Mouse (Mus musculus) kidney, adult 2 months (tissue): ENCODE results near the gene Vav3. TPM values are rescaled to one million over a fixed set of nuclear protein-coding genes. Genes with fewer than 3 reads are reported as not detected.
"Not testable (repeated sequence)": the region's sequence is repeated elsewhere in the genome, so short reads cannot be mapped to it uniquely, and the experiment has no call there.

Experiments
- DNase-seq: peaks from one replicate; pipeline ENCODE4 v3.0.0; 2021
- H3K27ac ChIP-seq: fragments of 200-500 bp; 2 replicates; pipeline ENCODE4 v1.5.1; 2012; ENCODE audit warnings: low read depth, low read length, control low read depth, inconsistent platforms; ENCODE audit not compliant: insufficient read depth
- H3K27me3 ChIP-seq: fragments of 200-500 bp; replicated peaks from 2 replicates; pipeline ENCODE4 v1.6.1; 2012; ENCODE audit warnings: mild to moderate bottlenecking, moderate library complexity, low read length, inconsistent platforms; ENCODE audit not compliant: control insufficient read depth, insufficient read depth
- H3K36me3 ChIP-seq: fragments of 200-500 bp; 2 replicates; pipeline ENCODE4 v1.6.1; 2012; ENCODE audit warnings: mild to moderate bottlenecking, moderate library complexity, low read length, inconsistent platforms; ENCODE audit not compliant: control insufficient read depth, insufficient read depth
- H3K4me1 ChIP-seq: fragments of 200-500 bp; 2 replicates; pipeline ENCODE4 v1.6.1; 2011; ENCODE audit warnings: low read length; ENCODE audit not compliant: control insufficient read depth, insufficient read depth
- H3K4me3 ChIP-seq: fragments of 200-500 bp; 2 replicates; pipeline ENCODE4 v1.5.1; 2011; ENCODE audit warnings: mild to moderate bottlenecking, low read depth, low read length, control low read depth; ENCODE audit not compliant: insufficient read depth
- CTCF ChIP-seq: fragments of 200-500 bp; conservative IDR thresholded peaks from 2 replicates; pipeline ENCODE4 v1.5.1; 2011; ENCODE audit warnings: low read depth, mild to moderate bottlenecking, control low read depth, low read length, moderate library complexity, mixed read lengths; ENCODE audit not compliant: insufficient read depth, insufficient read length
- POLR2A ChIP-seq: fragments of 200-500 bp; IDR thresholded peaks from one replicate; pipeline ENCODE4 v1.6.1; 2011; ENCODE audit warnings: low read depth, low read length, control low read depth
- WGBS: fragments of 180-500 bp; shearing (Covaris S2); methylation state at CpG from one replicate; pipeline ENCODE4 v1.1.7; 2018; 5-methylcytosine and 5-hydroxymethylcytosine counted together
- polyA plus RNA-seq: library from polyadenylated mRNA; depleted of rRNA; stranded (reverse); fragments of >200 nt; gene quantifications from 2 replicates; pipeline ENCODE4 v1.2.3, GENCODE M21; 2012

Vav3 gene
- polyA plus RNA-seq, 1 experiment, result 6.8 TPM

DNA sequence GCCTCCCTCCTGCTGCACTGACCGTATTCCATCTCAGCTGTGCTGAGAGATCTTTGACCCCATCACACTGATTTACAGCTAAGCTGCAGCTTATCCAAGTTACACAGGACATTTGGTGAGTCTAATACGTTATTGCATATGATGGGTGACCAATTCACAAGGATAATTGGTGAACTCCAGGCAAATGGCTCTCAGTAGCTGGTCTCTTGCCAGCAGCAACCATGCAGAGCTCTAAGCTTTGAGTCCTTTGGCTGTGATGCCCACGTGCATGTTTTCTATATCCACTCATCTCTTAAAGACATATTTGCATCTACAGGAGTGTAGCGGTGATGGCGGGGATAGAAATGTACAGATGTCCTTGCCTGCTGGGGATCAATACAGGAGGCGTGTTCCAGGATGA is 99.5 kb downstream of the Vav3 start:
- WGBS, result 63% methylated on average over 6 of the region's 6 CpGs
- no peak overlapping the region for H3K4me3 ChIP-seq
- no peak for DNase-seq
- TF ChIP-seq POLR2A, result no peak
- no peak for TF ChIP-seq CTCF
- H3K36me3 ChIP-seq, result no peaks in the 10 kb centered on the region
- no peak overlapping the region for H3K27ac ChIP-seq
- H3K4me1 ChIP-seq, result no peaks in the 10 kb centered on the region
- H3K27me3 ChIP-seq, result no peaks in the 10 kb centered on the region

DNA sequence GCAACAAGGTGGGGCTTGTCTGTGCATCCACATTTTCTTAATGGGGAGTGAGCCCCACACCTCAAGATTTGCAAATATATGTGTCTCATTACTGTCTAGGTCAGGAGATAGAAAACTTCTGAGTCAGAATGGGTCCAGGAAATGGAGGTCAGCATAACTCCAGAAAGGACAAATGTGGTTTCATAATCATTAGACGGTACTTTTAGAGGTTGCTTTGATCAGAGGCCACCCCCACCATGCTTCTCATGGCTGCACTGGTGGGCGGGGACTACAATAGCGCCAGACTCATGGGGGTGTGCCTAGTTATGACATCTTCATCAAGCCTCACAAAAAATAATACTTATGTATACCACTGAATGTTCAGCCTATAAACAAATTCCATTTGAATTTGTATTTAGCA is 103.6 kb downstream of the Vav3 start:
- no peak overlapping the region for H3K27ac ChIP-seq
- no peaks in the 10 kb centered on the region for H3K4me1 ChIP-seq
- 77% methylated on average over 3 of the region's 3 CpGs for WGBS
- H3K4me3 ChIP-seq, result no peak overlapping the region
- H3K27me3 ChIP-seq, result no peaks in the 10 kb centered on the region
- no peak for DNase-seq
- no peaks in the 10 kb centered on the region for H3K36me3 ChIP-seq
- TF ChIP-seq CTCF (no peak), POLR2A (no peak)

DNA sequence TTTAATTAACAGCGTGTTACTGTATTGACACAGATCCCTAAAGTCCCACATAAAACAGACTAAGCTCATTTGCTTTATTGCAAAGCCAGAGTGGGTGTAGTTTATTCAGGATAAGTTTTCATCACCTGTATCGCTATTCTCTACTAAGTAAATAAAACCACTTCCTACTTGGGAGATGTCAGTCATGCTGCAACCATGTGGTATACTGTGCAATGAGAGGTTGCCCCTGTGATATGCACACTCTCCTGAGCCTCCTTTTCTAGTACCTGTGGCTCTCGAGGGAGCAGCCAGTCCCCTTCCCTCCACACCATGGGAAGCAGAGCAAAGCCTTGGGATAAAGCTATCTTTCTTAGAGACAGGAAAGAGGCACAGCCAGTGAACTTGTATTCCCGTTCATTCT is 106.5 kb downstream of the Vav3 start:
- no peak overlapping the region for H3K4me3 ChIP-seq
- no peak overlapping the region for H3K27ac ChIP-seq
- H3K4me1 ChIP-seq, result no peaks in the 10 kb centered on the region
- no peak for TF ChIP-seq CTCF
- TF ChIP-seq POLR2A, result no peak
- H3K27me3 ChIP-seq, result no peaks in the 10 kb centered on the region
- no peaks in the 10 kb centered on the region for H3K36me3 ChIP-seq
- DNase-seq, result no peak
- 36% methylated on average over 4 of the region's 4 CpGs for WGBS

DNA sequence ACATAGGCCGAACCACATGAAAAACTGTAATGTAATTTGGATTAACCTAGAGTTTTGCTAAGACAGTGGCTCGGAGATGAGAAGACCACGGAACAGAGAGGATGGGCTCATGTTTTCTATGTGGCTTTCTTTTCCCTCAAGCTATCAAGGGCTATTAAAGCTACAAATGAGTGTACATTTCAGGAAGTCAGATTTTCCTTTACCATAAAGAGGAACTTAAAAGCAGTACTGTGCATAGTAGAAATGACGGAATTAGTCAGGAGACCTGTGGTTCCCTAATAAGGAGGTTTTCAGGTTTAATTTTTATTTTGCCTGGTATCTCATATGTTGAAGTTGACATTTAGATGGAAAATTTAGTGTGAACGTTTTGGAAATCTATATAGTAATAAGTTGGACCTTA is 107.8 kb downstream of the Vav3 start:
- H3K27me3 ChIP-seq, H3K27ac ChIP-seq, DNase-seq, H3K36me3 ChIP-seq, H3K4me1 ChIP-seq, H3K4me3 ChIP-seq: not testable (repeated sequence)
- WGBS, result 81% methylated on average over 5 of the region's 5 CpGs

DNA sequence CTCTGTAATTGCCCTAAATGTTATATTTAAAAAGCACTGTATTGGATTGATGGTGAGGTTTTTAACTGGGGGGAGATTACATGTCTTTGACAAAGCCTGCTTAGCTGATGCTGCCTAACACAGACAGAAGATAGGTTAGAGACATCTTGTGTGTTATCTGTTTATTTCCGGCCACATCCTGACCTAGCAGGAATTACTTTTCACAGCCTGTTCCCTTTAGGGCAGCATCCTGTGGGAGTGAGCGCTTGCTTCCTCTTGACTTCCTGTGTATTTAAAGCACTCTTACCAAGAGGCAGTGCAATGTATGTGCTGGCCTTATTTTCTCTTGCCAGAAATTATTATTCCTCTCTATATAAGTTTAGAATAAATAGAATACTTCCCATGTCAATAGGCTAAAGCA is 111.5 kb downstream of the Vav3 start:
- TF ChIP-seq CTCF, result no peak
- TF ChIP-seq POLR2A, result no peak
- H3K27ac ChIP-seq, result no peak overlapping the region
- H3K27me3 ChIP-seq, result no peaks in the 10 kb centered on the region
- no peaks in the 10 kb centered on the region for H3K4me1 ChIP-seq
- 47% methylated on average over 2 of the region's 2 CpGs for WGBS
- DNase-seq, result peak; percentile 41
- H3K36me3 ChIP-seq, result no peaks in the 10 kb centered on the region
- H3K4me3 ChIP-seq, result no peak overlapping the region

DNA sequence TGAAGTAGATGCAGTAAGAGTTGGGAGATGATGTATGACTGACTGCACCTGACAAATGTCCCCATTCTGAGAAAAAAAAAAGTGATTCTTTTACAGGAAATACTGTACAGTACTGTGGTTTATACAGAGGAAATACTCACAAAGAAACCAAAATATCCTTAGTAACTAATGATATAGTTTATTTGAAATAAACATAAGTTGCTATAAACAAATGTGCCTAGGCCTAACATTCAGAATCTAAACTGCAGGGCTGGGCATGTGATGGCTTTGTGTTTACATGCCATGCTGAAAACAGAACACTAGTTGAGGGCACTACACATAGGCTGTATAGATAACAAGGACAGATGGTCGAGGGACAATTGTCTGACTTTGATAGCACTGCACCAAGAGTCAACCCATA is 114.2 kb downstream of the Vav3 start:
- no peak overlapping the region for H3K4me3 ChIP-seq
- TF ChIP-seq CTCF (no peak), POLR2A (no peak)
- WGBS, result 58% methylated on average over 1 of the region's 1 CpGs
- no peaks in the 10 kb centered on the region for H3K27me3 ChIP-seq
- H3K27ac ChIP-seq, result no peak overlapping the region
- H3K36me3 ChIP-seq, result no peaks in the 10 kb centered on the region
- DNase-seq, result no peak
- no peaks in the 10 kb centered on the region for H3K4me1 ChIP-seq

DNA sequence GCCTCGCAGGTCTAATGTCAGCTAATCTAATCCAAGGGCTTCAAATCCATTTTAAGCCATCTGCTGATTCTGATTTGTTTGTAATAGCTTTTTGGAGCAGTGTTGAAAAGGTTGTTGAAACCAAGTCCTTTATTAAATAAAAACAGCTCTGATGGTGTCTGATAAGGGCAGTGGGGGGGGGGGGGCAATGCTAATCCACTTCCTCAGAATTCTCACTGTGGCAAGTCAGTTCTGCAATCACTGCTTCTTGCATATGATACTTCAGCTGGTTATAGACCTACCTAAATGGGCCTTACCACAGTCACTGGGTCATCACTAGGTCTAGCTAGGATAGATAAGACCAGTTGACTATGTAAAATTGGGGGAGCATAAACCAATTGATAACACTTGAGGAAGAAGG is 115.9 kb downstream of the Vav3 start:
- no peak for DNase-seq
- TF ChIP-seq CTCF (no peak), POLR2A (no peak)
- no peaks in the 10 kb centered on the region for H3K4me1 ChIP-seq
- 93% methylated on average over 1 of the region's 1 CpGs for WGBS
- H3K4me3 ChIP-seq, result no peak overlapping the region
- H3K27ac ChIP-seq, result no peak overlapping the region
- no peaks in the 10 kb centered on the region for H3K27me3 ChIP-seq
- no peaks in the 10 kb centered on the region for H3K36me3 ChIP-seq

DNA sequence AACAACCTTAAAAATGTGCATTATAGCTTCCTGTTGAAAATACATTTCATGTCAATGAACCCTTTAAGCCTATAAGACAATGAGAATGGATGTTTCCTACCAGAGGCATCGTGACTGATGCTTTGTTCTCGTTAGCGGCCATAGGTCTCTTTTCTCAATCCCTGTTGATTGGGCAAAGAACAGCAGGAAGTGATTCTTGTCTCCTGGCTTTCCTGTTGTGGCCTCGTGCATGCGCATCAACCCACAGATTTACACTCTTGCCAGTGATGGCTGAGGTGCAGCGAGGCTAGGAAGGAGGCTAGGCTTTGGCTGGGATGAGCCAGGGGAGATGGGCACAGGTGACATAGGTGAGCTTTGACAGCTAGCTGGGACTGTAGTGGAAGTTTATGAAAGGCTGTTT is 123.2 kb downstream of the Vav3 start:
- H3K4me1 ChIP-seq, result no peaks in the 10 kb centered on the region; the same call in 1 of the 2 replicates
- no peaks in the 10 kb centered on the region for H3K36me3 ChIP-seq
- H3K4me3 ChIP-seq, result no peak overlapping the region
- no peak for TF ChIP-seq POLR2A
- no peak for TF ChIP-seq CTCF
- no peak overlapping the region for H3K27ac ChIP-seq
- DNase-seq, result no peak
- H3K27me3 ChIP-seq, result no peaks in the 10 kb centered on the region
- WGBS, result 74% methylated on average over 6 of the region's 6 CpGs
